Mouse (Mus musculus): ENCODE measurements around the gene Pola2.

GRCm38 (mm10) chr19:5892262-5892661 is 71.7 kb downstream of the Pola2 start:
- TF ChIP-seq EP300 (IDR thresholded peaks at IDR 0.05) (no peak), CTCF (IDR thresholded peaks at IDR 0.05) (no peak)

All from lung, postnatal 0 days (tissue).